Comparison of ENCODE assay signal across 21 mouse cellular contexts in genomic region chr16:48356417-48356816, GRCm38 (mm10). TPM values are rescaled to one million over a fixed set of nuclear protein-coding genes. Genes with fewer than 3 reads are reported as not detected.
DNase-seq lines count a peak whose midpoint lies in the region; ATAC-seq and TF ChIP-seq lines count a peak whose summit lies in the region.
"Had no signal": no experiment of that assay in that cellular context is flagged by ENCODE, and none has a peak within 500 bp of the region (broad histone marks: within the 10 kb centered on the region; RNA-seq: fewer than 3 reads in every experiment).

No protein-coding gene starts in this region.

- H3K9me3 ChIP-seq in heart, embryonic 11.5 days (replicated peaks; ENCODE audit: control insufficient read depth, low read length), result 0 out of 2 replicates have a peak, but pooled peaks cover 2% of the 10 kb centered on the region
- H3K9me3 ChIP-seq: forebrain, embryonic 13.5 days; G1E; hindbrain, embryonic 10.5 days; limb, embryonic 15.5 days; midbrain, embryonic 12.5 days; neural tube, embryonic 15.5 days had no signal

- no peak for ATAC-seq in heart, embryonic 11.5 days (replicated peaks; ENCODE audit: insufficient number of reproducible peaks, low FRiP score, low TSS enrichment)
- ATAC-seq: forebrain, embryonic 13.5 days had no signal

- H3K36me3 ChIP-seq in heart, embryonic 11.5 days (ENCODE audit: control insufficient read depth, insufficient read depth, low read length), result no peaks in the 10 kb centered on the region
- no peaks in the 10 kb centered on the region for H3K36me3 ChIP-seq in kidney, adult 2 months (ENCODE audit: control insufficient read depth, insufficient read depth, low read length)
- H3K36me3 ChIP-seq: G1E; hindbrain, embryonic 10.5 days; limb, embryonic 15.5 days; midbrain, embryonic 12.5 days; neural tube, embryonic 15.5 days had no signal

- no peak for TF ChIP-seq POLR2A in cerebellum, adult 2 months (IDR thresholded peaks at IDR 0.05; ENCODE audit: borderline replicate concordance, insufficient read depth, low read length)
- TF ChIP-seq POLR2A in kidney, adult 2 months (IDR thresholded peaks at IDR 0.05; ENCODE audit: low read depth, low read length), result no peak

- H3K9ac ChIP-seq in heart, embryonic 11.5 days (ENCODE audit: low read depth, low read length), result no peak overlapping the region
- H3K9ac ChIP-seq: forebrain, embryonic 13.5 days; limb, embryonic 15.5 days; midbrain, embryonic 12.5 days; neural tube, embryonic 15.5 days had no signal

- H3K4me3 ChIP-seq in heart, embryonic 11.5 days (ENCODE audit: low read depth, low read length), result no peak overlapping the region
- no peak overlapping the region for H3K4me3 ChIP-seq in cerebellum, adult 2 months (replicated peaks; ENCODE audit: insufficient read depth, low read depth, low read length)
- H3K4me3 ChIP-seq in kidney, adult 2 months (ENCODE audit: insufficient read depth, low read depth, low read length), result no peak overlapping the region
- H3K4me3 ChIP-seq: forebrain, embryonic 13.5 days; hindbrain, embryonic 10.5 days; limb, embryonic 15.5 days; midbrain, embryonic 12.5 days; neural tube, embryonic 15.5 days had no signal

- intact Hi-C loops in heart, postnatal 25 days (cut with DNase I), result no loop called here

- no peak for TF ChIP-seq CTCF in cerebellum, adult 2 months (IDR thresholded peaks at IDR 0.05; ENCODE audit: borderline replicate concordance, insufficient read depth, low read depth, low read length)
- no peak for TF ChIP-seq CTCF in kidney, adult 2 months (conservative IDR thresholded peaks at IDR 0.05; ENCODE audit: insufficient read depth, insufficient read length, low read depth, low read length)

- no peaks in the 10 kb centered on the region for H3K27me3 ChIP-seq in heart, embryonic 11.5 days (ENCODE audit: control insufficient read depth, insufficient read depth, low read length)
- H3K27me3 ChIP-seq in cerebellum, adult 2 months (ENCODE audit: control insufficient read depth, insufficient read depth, low read length), result no peaks in the 10 kb centered on the region
- no peaks in the 10 kb centered on the region; the same call in 1 of the 2 replicates for H3K27me3 ChIP-seq in kidney, adult 2 months (replicated peaks; ENCODE audit: control insufficient read depth, insufficient read depth, low read length)
- H3K27me3 ChIP-seq: forebrain, embryonic 13.5 days; limb, embryonic 15.5 days; midbrain, embryonic 12.5 days; neural tube, embryonic 15.5 days had no signal

- no peak overlapping the region for H3K4me2 ChIP-seq in heart, embryonic 11.5 days
- H3K4me2 ChIP-seq: forebrain, embryonic 13.5 days; limb, embryonic 15.5 days; midbrain, embryonic 12.5 days; neural tube, embryonic 15.5 days had no signal

- H3K27ac ChIP-seq in heart, embryonic 11.5 days (ENCODE audit: low read depth, low read length), result no peak overlapping the region
- no peak overlapping the region for H3K27ac ChIP-seq in cerebellum, adult 2 months (ENCODE audit: insufficient read depth, low read length)
- no peak overlapping the region for H3K27ac ChIP-seq in kidney, adult 2 months (ENCODE audit: insufficient read depth, low read depth, low read length)
- H3K27ac ChIP-seq: forebrain, embryonic 13.5 days; hindbrain, embryonic 10.5 days; limb, embryonic 15.5 days; midbrain, embryonic 12.5 days; neural tube, embryonic 15.5 days had no signal

- H3K4me1 ChIP-seq in heart, embryonic 11.5 days (ENCODE audit: control insufficient read depth, insufficient read depth, low read length), result no peaks in the 10 kb centered on the region
- H3K4me1 ChIP-seq in cerebellum, adult 2 months (ENCODE audit: control insufficient read depth, insufficient read depth, low read length), result peaks cover 3% of the 10 kb centered on the region
- H3K4me1 ChIP-seq in kidney, adult 2 months (ENCODE audit: control insufficient read depth, insufficient read depth, low read length), result no peaks in the 10 kb centered on the region
- H3K4me1 ChIP-seq: forebrain, embryonic 13.5 days; hindbrain, embryonic 10.5 days; limb, embryonic 15.5 days; midbrain, embryonic 12.5 days; neural tube, embryonic 15.5 days had no signal

- 91% methylated on average over 1 of the region's 1 CpGs for WGBS in heart, embryonic 11.5 days (ENCODE audit: insufficient replicate concordance)
- 98% methylated on average over 1 of the region's 1 CpGs for WGBS in cerebellum, adult 2 months
- 78% methylated on average over 1 of the region's 1 CpGs for WGBS in kidney, adult 2 months

- peak; percentile 41 for DNase-seq in heart, adult 8-10 months (ENCODE audit: low spot score)
- peak; percentile 18 to 22 for DNase-seq in urinary bladder, postnatal 36 days (ENCODE audit: low spot score in 2 of 2)
- no peak for DNase-seq in urinary bladder, postnatal 4 days (ENCODE audit: low spot score in 2 of 2)
- DNase-seq in heart, postnatal 25 days (ENCODE audit: low spot score), result peak; percentile 3
- no peak for DNase-seq in cerebellum, adult 2 months
- no peak for DNase-seq in B cell, adult 2 months
- DNase-seq in kidney, adult 2 months, result no peak
- DNase-seq: cerebellum, adult 8-10 months; embryo, embryonic 11 days; kidney, postnatal 10 days; thymus, postnatal 25 days had no signal

RNA-seq across cellular contexts. Expression of gene Dppa2, which starts 52.7 kb away (rescaled TPM):
- total RNA-seq in heart, adult 8-10 months (2022), result not detected
- polyA plus RNA-seq in heart, embryonic 11.5 days (2014; fragmentation: Nextera tagmentation; extraction: Ambion mirVana), result not detected in 2 replicates
- not detected for total RNA-seq in heart, postnatal 25 days (2021)
- 0.14 and 0.20 TPM in 2 replicates for polyA plus RNA-seq in cerebellum, adult 2 months (2012; rRNA removed)
- polyA plus RNA-seq in kidney, adult 2 months (2012; rRNA removed), result not detected in 2 replicates
- total RNA-seq: granulocyte monocyte progenitor cell, adult 5-6 weeks; left cerebral cortex, postnatal 14 days had no signal
- polyA plus RNA-seq: forebrain, embryonic 13.5 days; G1E; hindbrain, embryonic 10.5 days; limb, embryonic 15.5 days; midbrain, embryonic 12.5 days; neural tube, embryonic 15.5 days had no signal

RNA-seq across cellular contexts. Expression of gene Gm5485, which starts 55.8 kb away (rescaled TPM):
- not detected for total RNA-seq in heart, adult 8-10 months (2022)
- not detected in 2 replicates for polyA plus RNA-seq in heart, embryonic 11.5 days (2014; fragmentation: Nextera tagmentation; extraction: Ambion mirVana)
- not detected for total RNA-seq in heart, postnatal 25 days (2021)
- polyA plus RNA-seq in cerebellum, adult 2 months (2012; rRNA removed), result 0.26 TPM in 1 of 2 replicates, not detected in the other
- polyA plus RNA-seq in kidney, adult 2 months (2012; rRNA removed), result not detected in 2 replicates
- total RNA-seq: G1E; granulocyte monocyte progenitor cell, adult 5-6 weeks; left cerebral cortex, postnatal 14 days had no signal
- polyA plus RNA-seq: forebrain, embryonic 13.5 days; G1E; hindbrain, embryonic 10.5 days; limb, embryonic 15.5 days; lung, embryonic 16.5 days; midbrain, embryonic 12.5 days; neural tube, embryonic 15.5 days had no signal

Comparison
In these comparisons a context has a peak if more than half of its experiments do, and no peak if none do; other contexts are left out.
1. DNase-seq: peak in heart, adult 8-10 months (single experiment), urinary bladder, postnatal 36 days (2 of 2) and heart, postnatal 25 days (single experiment); none in urinary bladder, postnatal 4 days (0 of 2), cerebellum, adult 2 months (0 of 2), B cell, adult 2 months (0 of 2) and kidney, adult 2 months (single experiment).